Mouse (Mus musculus): ENCODE measurements at regions not wholly inside any gene's neighbourhood (a gene's known extent, or its start where the extent isn't known, plus 50 kb on each side); places are given as distances from the start of the nearest gene placed in this dataset.

DNA sequence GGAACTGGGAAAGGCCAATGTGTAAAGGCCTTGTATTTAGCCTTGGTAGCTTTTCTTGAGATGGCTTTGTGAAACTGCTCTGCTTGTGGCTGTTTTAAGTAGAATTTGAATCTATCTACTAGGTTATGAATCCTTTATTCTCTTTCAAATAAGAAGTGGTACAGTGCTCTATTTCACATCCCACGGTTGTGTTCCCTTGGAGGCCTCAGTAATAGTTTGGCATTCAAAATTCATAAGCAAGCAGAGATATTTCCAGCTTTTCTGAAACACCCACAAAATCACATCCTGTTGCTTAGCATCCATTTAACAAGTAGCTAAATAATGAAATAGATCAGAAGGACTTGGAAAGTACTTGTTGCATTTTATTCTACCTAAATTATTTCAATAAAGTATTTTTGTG lies 298.8 kb upstream of the Dab2 start:
- Histone ChIP-seq H3K27ac (ENCODE audit: control insufficient read depth, insufficient read depth, low read depth, low read length, poor library complexity) (no peak overlapping the region), H3K4me1 (ENCODE audit: control insufficient read depth, insufficient read depth, low read length) (no peaks in the 10 kb centered on the region), H3K4me3 (replicated peaks; ENCODE audit: control insufficient read depth, low read depth, low read length) (no peak overlapping the region)
- WGBS, result 62% methylated on average over 1 of the region's 1 CpGs
- TF ChIP-seq POLR2A (IDR thresholded peaks at IDR 0.05; ENCODE audit: borderline replicate concordance, control insufficient read depth, low read depth, low read length) (no peak), CTCF (IDR thresholded peaks at IDR 0.05; ENCODE audit: control insufficient read depth, insufficient read depth, low read length) (no peak)

- 83% methylated on average over 1 of the region's 1 CpGs for WGBS
- TF ChIP-seq CTCF (IDR thresholded peaks at IDR 0.05; ENCODE audit: control insufficient read depth, insufficient read depth, low read length) (no peak), POLR2A (IDR thresholded peaks at IDR 0.05; ENCODE audit: borderline replicate concordance, control insufficient read depth, low read depth, low read length) (no peak)
- H3K27ac ChIP-seq (ENCODE audit: control insufficient read depth, insufficient read depth, low read depth, low read length, poor library complexity), result no peak overlapping the region
Observed at GRCm38 (mm10) chr15:6001394-6001793, 298.2 kb upstream of the Dab2 start.

GRCm38 (mm10) chr15:6014982-6015381 lies 284.6 kb upstream of the Dab2 start:
- TF ChIP-seq CTCF (IDR thresholded peaks at IDR 0.05; ENCODE audit: control insufficient read depth, insufficient read depth, low read length) (no peak), POLR2A (IDR thresholded peaks at IDR 0.05; ENCODE audit: borderline replicate concordance, control insufficient read depth, low read depth, low read length) (no peak)
- H3K4me3 ChIP-seq (replicated peaks; ENCODE audit: control insufficient read depth, low read depth, low read length), result no peak overlapping the region
- no peak overlapping the region for H3K27ac ChIP-seq (ENCODE audit: control insufficient read depth, insufficient read depth, low read depth, low read length, poor library complexity)
- H3K4me1 ChIP-seq (ENCODE audit: control insufficient read depth, insufficient read depth, low read length), result no peaks in the 10 kb centered on the region
- WGBS, result 71% methylated on average over 1 of the region's 1 CpGs

More at GRCm38 (mm10) chr15:6001394-6001793, 298.2 kb upstream of the Dab2 start:
- H3K4me1 ChIP-seq (ENCODE audit: control insufficient read depth, insufficient read depth, low read length), result no peaks in the 10 kb centered on the region
- no peak overlapping the region for H3K4me3 ChIP-seq (replicated peaks; ENCODE audit: control insufficient read depth, low read depth, low read length)

DNA sequence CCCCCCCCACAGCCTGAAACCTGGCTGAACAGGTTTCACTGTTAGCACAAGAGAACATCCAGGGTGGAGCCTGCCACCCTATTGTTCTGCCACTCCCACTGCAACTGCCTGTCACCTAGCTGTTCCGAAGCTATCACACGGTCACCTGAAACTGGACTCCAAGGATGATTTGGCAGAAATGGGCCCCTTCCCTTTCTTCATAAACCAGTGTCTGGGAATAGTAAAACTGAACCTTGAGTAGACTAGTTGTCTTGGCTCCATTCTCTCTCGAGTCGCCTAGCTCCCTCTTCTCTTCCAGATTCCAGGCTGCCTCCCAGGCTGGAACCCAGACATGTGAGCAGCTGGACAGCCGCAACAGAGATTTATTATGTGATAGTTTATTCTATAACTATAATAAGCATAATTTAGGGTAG lies 282.9 kb upstream of the Dab2 start:
- H3K4me1 ChIP-seq (ENCODE audit: control insufficient read depth, insufficient read depth, low read length), result no peaks in the 10 kb centered on the region
- TF ChIP-seq POLR2A (IDR thresholded peaks at IDR 0.05; ENCODE audit: borderline replicate concordance, control insufficient read depth, low read depth, low read length) (no peak), CTCF (IDR thresholded peaks at IDR 0.05; ENCODE audit: control insufficient read depth, insufficient read depth, low read length) (no peak)
- WGBS, result 81% methylated on average over 5 of the region's 5 CpGs
- H3K27ac ChIP-seq (ENCODE audit: control insufficient read depth, insufficient read depth, low read depth, low read length, poor library complexity), result no peak overlapping the region
- H3K4me3 ChIP-seq (replicated peaks; ENCODE audit: control insufficient read depth, low read depth, low read length), result no peak overlapping the region

DNA sequence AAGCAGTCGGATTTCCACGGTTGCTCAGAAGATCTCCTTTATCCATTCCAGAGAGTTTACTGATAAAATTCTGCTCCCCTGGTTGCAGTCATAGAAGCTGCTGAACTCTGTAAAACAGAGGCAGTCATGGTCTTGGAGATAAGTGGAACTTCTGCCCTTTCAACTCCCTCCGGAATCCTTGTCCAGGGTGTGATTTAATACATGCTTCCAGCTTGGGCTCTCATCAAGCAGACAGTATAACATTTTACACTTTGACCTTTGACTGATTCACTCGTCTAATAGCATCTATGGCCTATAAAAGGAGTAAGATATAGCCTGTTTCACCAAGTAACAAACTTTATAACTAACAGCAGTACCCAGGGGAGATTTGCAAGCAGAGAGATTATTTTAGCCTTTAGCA lies 274.0 kb upstream of the Dab2 start:
- Histone ChIP-seq H3K27ac (ENCODE audit: control insufficient read depth, insufficient read depth, low read depth, low read length, poor library complexity) (no peak overlapping the region), H3K4me1 (ENCODE audit: control insufficient read depth, insufficient read depth, low read length) (no peaks in the 10 kb centered on the region; the same call in 1 of the 2 replicates), H3K4me3 (replicated peaks; ENCODE audit: control insufficient read depth, low read depth, low read length) (no peak overlapping the region)
- WGBS, result 66% methylated on average over 4 of the region's 4 CpGs
- no peak for TF ChIP-seq CTCF (IDR thresholded peaks at IDR 0.05; ENCODE audit: control insufficient read depth, insufficient read depth, low read length)
- no peak for TF ChIP-seq POLR2A (IDR thresholded peaks at IDR 0.05; ENCODE audit: borderline replicate concordance, control insufficient read depth, low read depth, low read length)

DNA sequence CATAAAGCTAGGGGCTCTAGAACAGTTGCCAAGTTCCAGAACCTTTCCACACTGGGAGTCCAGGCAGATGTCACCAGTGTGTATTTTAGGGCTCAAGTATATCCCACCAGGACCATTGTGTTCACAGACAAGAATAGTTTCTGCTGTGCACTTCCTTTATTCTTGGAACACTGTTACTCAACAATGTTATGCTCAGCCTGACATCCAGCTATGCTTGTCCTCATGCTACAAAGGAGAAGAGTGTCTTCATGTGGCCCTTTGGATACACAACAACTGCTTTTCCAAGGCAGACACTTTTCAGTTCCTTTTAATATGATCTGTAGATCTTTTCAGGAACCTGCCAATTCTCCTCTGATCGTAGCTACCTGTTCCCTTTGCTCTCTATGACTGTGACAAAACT lies 270.4 kb upstream of the Dab2 start:
- TF ChIP-seq POLR2A (IDR thresholded peaks at IDR 0.05; ENCODE audit: borderline replicate concordance, control insufficient read depth, low read depth, low read length) (no peak), CTCF (IDR thresholded peaks at IDR 0.05; ENCODE audit: control insufficient read depth, insufficient read depth, low read length) (no peak)
- 55% methylated on average over 1 of the region's 1 CpGs for WGBS
- no peak overlapping the region for H3K27ac ChIP-seq (ENCODE audit: control insufficient read depth, insufficient read depth, low read depth, low read length, poor library complexity)
- no peaks in the 10 kb centered on the region; the same call in 1 of the 2 replicates for H3K4me1 ChIP-seq (ENCODE audit: control insufficient read depth, insufficient read depth, low read length)
- no peak overlapping the region for H3K4me3 ChIP-seq (replicated peaks; ENCODE audit: control insufficient read depth, low read depth, low read length)

- WGBS, result 29% methylated on average over 5 of the region's 5 CpGs
Observed at GRCm38 (mm10) chr15:6030396-6030795, 269.2 kb upstream of the Dab2 start.

DNA sequence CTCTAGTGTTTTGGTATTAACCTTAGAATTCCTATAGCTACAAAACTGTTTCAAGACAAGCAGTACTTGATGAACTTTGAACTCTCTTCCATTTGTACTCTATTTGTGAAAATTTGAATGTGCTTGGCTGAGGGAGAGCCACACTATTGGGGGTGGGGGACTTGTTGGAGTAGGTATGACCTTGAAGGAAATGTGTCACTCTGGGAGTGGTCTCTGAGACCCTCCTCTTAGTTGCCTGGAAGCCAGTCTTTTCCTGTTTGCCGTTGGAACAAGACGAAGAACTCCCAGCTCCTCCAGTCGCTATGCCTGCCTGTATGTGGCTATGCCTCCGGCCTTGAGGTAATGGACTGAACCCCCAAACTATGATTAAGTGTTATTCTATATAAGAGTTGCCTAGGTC lies 265.4 kb upstream of the Dab2 start:
- no peak for TF ChIP-seq CTCF (IDR thresholded peaks at IDR 0.05; ENCODE audit: control insufficient read depth, insufficient read depth, low read length)
- TF ChIP-seq POLR2A (IDR thresholded peaks at IDR 0.05; ENCODE audit: borderline replicate concordance, control insufficient read depth, low read depth, low read length), result no peak
- no peaks in the 10 kb centered on the region; the same call in none of the 2 replicates for H3K4me1 ChIP-seq (ENCODE audit: control insufficient read depth, insufficient read depth, low read length)
- WGBS, result 83% methylated on average over 4 of the region's 4 CpGs
- no peak overlapping the region for H3K27ac ChIP-seq (ENCODE audit: control insufficient read depth, insufficient read depth, low read depth, low read length, poor library complexity)
- no peak overlapping the region for H3K4me3 ChIP-seq (replicated peaks; ENCODE audit: control insufficient read depth, low read depth, low read length)

More at GRCm38 (mm10) chr15:6030396-6030795, 269.2 kb upstream of the Dab2 start:
- TF ChIP-seq POLR2A (IDR thresholded peaks at IDR 0.05; ENCODE audit: borderline replicate concordance, control insufficient read depth, low read depth, low read length), result no peak
- TF ChIP-seq CTCF (IDR thresholded peaks at IDR 0.05; ENCODE audit: control insufficient read depth, insufficient read depth, low read length), result no peak
- Histone ChIP-seq H3K27ac (ENCODE audit: control insufficient read depth, insufficient read depth, low read depth, low read length, poor library complexity) (no peak overlapping the region), H3K4me3 (replicated peaks; ENCODE audit: control insufficient read depth, low read depth, low read length) (no peak overlapping the region), H3K4me1 (ENCODE audit: control insufficient read depth, insufficient read depth, low read length) (no peaks in the 10 kb centered on the region; the same call in 1 of the 2 replicates)

All from bone marrow, adult 2 months (tissue).